Mouse (Mus musculus) intestine, postnatal 0 days (tissue): ENCODE data around the gene Abhd17a. TPM values are rescaled to one million over a fixed set of nuclear protein-coding genes. Genes with fewer than 3 reads are reported as not detected.
A peak's percentile ranks its signal among the peaks of the same experiment; 100 is the strongest.

Source experiments
- ATAC-seq: fragments of 200-750 bp; cut with Nextera tagmentation; 2 replicates; pipeline ENCODE4 v1.8.0; 2017; ENCODE audit warnings: mild to moderate bottlenecking, moderate TSS enrichment, moderate library complexity
- H3K27ac ChIP-seq: fragments of 300-500 bp; sonication (generic); 2 replicates; pipeline ENCODE4 v1.5.1; 2014; ENCODE audit warnings: mild to moderate bottlenecking, low read depth, low read length, moderate library complexity
- H3K27me3 ChIP-seq: fragments of 300-500 bp; sonication (generic); replicated peaks from 2 replicates; pipeline ENCODE4 v1.6.1; 2014; ENCODE audit warnings: low read length, mixed read lengths; ENCODE audit not compliant: control insufficient read depth, insufficient read depth
- H3K36me3 ChIP-seq: fragments of 300-500 bp; sonication (generic); 2 replicates; pipeline ENCODE4 v1.6.1; 2014; ENCODE audit warnings: mild to moderate bottlenecking, moderate library complexity; ENCODE audit not compliant: control insufficient read depth, insufficient read depth
- H3K4me1 ChIP-seq: fragments of 300-500 bp; sonication (generic); replicated peaks from 2 replicates; pipeline ENCODE4 v1.6.1; 2014; ENCODE audit warnings: antibody characterized with exemption, low read length, mixed read lengths; ENCODE audit not compliant: control insufficient read depth, insufficient read depth
- H3K4me2 ChIP-seq: fragments of 300-500 bp; sonication (generic); replicated peaks from 2 replicates; pipeline ENCODE4 v1.6.1; 2014; ENCODE audit warnings: low read depth, mild to moderate bottlenecking, moderate library complexity
- H3K4me3 ChIP-seq: fragments of 300-500 bp; sonication (generic); 2 replicates; pipeline ENCODE4 v1.5.1; 2014; ENCODE audit warnings: low read depth, low read length
- H3K9ac ChIP-seq: fragments of 300-500 bp; sonication (generic); 2 replicates; pipeline ENCODE4 v1.6.1; 2014; ENCODE audit warnings: mild to moderate bottlenecking, low read depth, low read length
- H3K9me3 ChIP-seq: fragments of 300-500 bp; sonication (generic); 2 replicates; pipeline ENCODE4 v1.6.1; 2016; ENCODE audit warnings: mixed run types; ENCODE audit not compliant: control insufficient read depth
- CTCF ChIP-seq: sonication (generic); IDR thresholded peaks from 2 replicates; pipeline ENCODE4 v1.5.1; 2016; ENCODE audit warnings: low read depth, mild to moderate bottlenecking, control low read depth, antibody characterized with exemption, moderate library complexity
- WGBS: fragments of 180-500 bp; shearing (Covaris S2); extraction: QIAGEN DNeasy Blood & Tissue Kit; methylation state at CpG from one replicate; pipeline ENCODE4 v1.1.7; 2014; 5-methylcytosine and 5-hydroxymethylcytosine counted together
- polyA plus RNA-seq: library from polyadenylated mRNA; unstranded; fragments of >200 nt; fragmentation: Nextera tagmentation; extraction: Ambion mirVana; gene quantifications from 2 replicates; pipeline ENCODE4 v1.2.1, GENCODE M21; 2015

Abhd17a gene
- polyA plus RNA-seq, 1 experiment from 2014 or later = 116 TPM

GRCm38 (mm10) chr10:80583047-80583446, 7.1 kb downstream of the Abhd17a start:
- no peak for ATAC-seq
- H3K4me3 ChIP-seq = no peak overlapping the region
- 82% methylated on average over 5 of the region's 5 CpGs for WGBS
- H3K36me3 ChIP-seq = peaks cover 41% of the 10 kb centered on the region; the same call in 1 of the 2 replicates
- no peak overlapping the region for H3K4me2 ChIP-seq
- H3K9ac ChIP-seq = no peak overlapping the region
- H3K27ac ChIP-seq = no peak overlapping the region
- no peak for TF ChIP-seq CTCF
- H3K4me1 ChIP-seq = peaks cover 4% of the 10 kb centered on the region; the same call in 1 of the 2 replicates
- H3K27me3 ChIP-seq = no peaks in the 10 kb centered on the region
- no peaks in the 10 kb centered on the region for H3K9me3 ChIP-seq

GRCm38 (mm10) chr10:80578911-80579310, 11.2 kb downstream of the Abhd17a start:
- ATAC-seq = peak; percentile 32

GRCm38 (mm10) chr10:80578131-80578750, 11.9 kb downstream of the Abhd17a start:
- Histone ChIP-seq H3K9me3 (no peaks in the 10 kb centered on the region), H3K4me2 (peak overlapping the region; percentile 96), H3K9ac (peak overlapping the region; percentile 34; the same call in 1 of the 2 replicates), H3K36me3 (peaks cover 7% of the 10 kb centered on the region; the same call in 1 of the 2 replicates), H3K4me1 (peaks cover 3% of the 10 kb centered on the region; the same call in 1 of the 2 replicates), H3K4me3 (peak overlapping the region; percentile 75), H3K27me3 (no peaks in the 10 kb centered on the region), H3K27ac (peak overlapping the region; percentile 86)
- WGBS = under 1% methylated on average over 29 of the region's 29 CpGs
- peak; percentile 93 for TF ChIP-seq CTCF
- peak; percentile 59 for ATAC-seq

More at GRCm38 (mm10) chr10:80578911-80579310, 11.2 kb downstream of the Abhd17a start:
- Histone ChIP-seq H3K36me3 (peaks cover 13% of the 10 kb centered on the region; the same call in 1 of the 2 replicates), H3K4me2 (peak overlapping the region; percentile 96), H3K4me1 (peaks cover 3% of the 10 kb centered on the region; the same call in 1 of the 2 replicates), H3K27ac (peak overlapping the region; percentile 86; the same call in 1 of the 2 replicates), H3K9ac (no peak overlapping the region), H3K9me3 (no peaks in the 10 kb centered on the region), H3K4me3 (peak overlapping the region; percentile 75; the same call in 1 of the 2 replicates), H3K27me3 (no peaks in the 10 kb centered on the region)
- TF ChIP-seq CTCF = peak; percentile 87
- whole genome bisulfite sequencing = 8% methylated on average over 8 of the region's 8 CpGs

- H3K4me1 ChIP-seq = peaks cover 3% of the 10 kb centered on the region; the same call in 1 of the 2 replicates
- TF ChIP-seq CTCF = peak; percentile 14; the same call in 1 of the 2 replicates
- H3K27me3 ChIP-seq = no peaks in the 10 kb centered on the region
- H3K9ac ChIP-seq = peak within 1 kb of the TSS; percentile 59
- WGBS = under 1% methylated on average over 56 of the region's 97 CpGs
- peak within 1 kb of the TSS; percentile 86 for H3K27ac ChIP-seq
- H3K4me2 ChIP-seq = peak within 1 kb of the TSS; percentile 96
- H3K36me3 ChIP-seq = peaks cover 5% of the 10 kb centered on the region; the same call in 1 of the 2 replicates
- H3K9me3 ChIP-seq = no peaks in the 10 kb centered on the region
- peak; percentile 86 for ATAC-seq
- H3K4me3 ChIP-seq = peak within 1 kb of the TSS; percentile 75
These were observed 12.7 kb downstream of the Abhd17a start, which contains the start of gene Klf16 for GRCm38 (mm10) chr10:80577195-80578130. Gene Klf16 (minus strand): TSS chr10:80577321.

- Histone ChIP-seq H3K9me3 (no peaks in the 10 kb centered on the region), H3K4me1 (peaks cover 8% of the 10 kb centered on the region; the same call in 1 of the 2 replicates), H3K36me3 (no peaks in the 10 kb centered on the region), H3K4me3 (peak overlapping the region; percentile 75), H3K27ac (peak overlapping the region; percentile 86), H3K27me3 (no peaks in the 10 kb centered on the region), H3K4me2 (peak overlapping the region; percentile 96), H3K9ac (peak overlapping the region; percentile 59)
- ATAC-seq = peak; percentile 6; the same call in 1 of the 2 replicates
- peak; percentile 31 for TF ChIP-seq CTCF
- under 1% methylated on average over 67 of the region's 96 CpGs for WGBS
These were observed 13.6 kb downstream of the Abhd17a start for GRCm38 (mm10) chr10:80576351-80577194.
